Mouse (Mus musculus): ENCODE measurements at regions not wholly inside any gene's neighbourhood (a gene's known extent, or its start where the extent isn't known, plus 50 kb on each side); places are given as distances from the start of the nearest gene placed in this dataset.

DNA sequence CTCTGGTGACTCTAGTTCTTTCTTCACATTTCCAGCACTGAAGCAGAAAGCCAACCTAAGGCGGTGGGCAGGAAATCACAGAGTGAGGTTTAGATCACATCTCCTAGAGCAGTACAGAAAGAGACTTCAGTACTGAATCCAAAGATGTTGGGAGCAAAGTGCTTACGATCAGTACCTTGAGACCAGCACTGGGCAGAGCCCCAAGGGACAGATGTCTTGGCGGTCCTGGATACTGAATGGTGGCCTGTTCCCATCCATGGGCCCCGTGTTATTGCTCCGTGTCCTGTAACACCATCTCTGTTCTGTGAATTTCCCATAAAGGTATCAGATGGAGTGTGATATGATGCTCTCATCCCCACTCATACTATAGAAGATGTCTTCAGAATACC is 353.5 kb upstream of the Nfe2l3 start:
- no peaks in the 10 kb centered on the region for H3K36me3 ChIP-seq (replicated peaks; ENCODE audit: control insufficient read depth, insufficient read depth, low read depth, low read length)
- DNase-seq (ENCODE audit: low spot score) (no peak), ATAC-seq (replicated peaks; ENCODE audit: insufficient number of reproducible peaks, low FRiP score, low TSS enrichment, low read depth) (no peak)
- no peak overlapping the region for H3K4me3 ChIP-seq (ENCODE audit: low read depth, low read length)
- H3K27me3 ChIP-seq (ENCODE audit: control insufficient read depth, insufficient read depth, low read length): no peaks in the 10 kb centered on the region
- H3K27ac ChIP-seq (replicated peaks; ENCODE audit: low read depth, low read length): peak overlapping the region; percentile 89
- peaks cover 7% of the 10 kb centered on the region; the same call in 1 of the 2 replicates for H3K4me1 ChIP-seq (ENCODE audit: control insufficient read depth, insufficient read depth, low read length)
- H3K9me3 ChIP-seq (replicated peaks; ENCODE audit: control insufficient read depth, low read length): no peaks in the 10 kb centered on the region
- H3K4me2 ChIP-seq (ENCODE audit: low read depth, low read length): no peak overlapping the region
- 85% methylated on average over 5 of the region's 5 CpGs for WGBS
- no peak overlapping the region for H3K9ac ChIP-seq (replicated peaks; ENCODE audit: low read length)

DNA sequence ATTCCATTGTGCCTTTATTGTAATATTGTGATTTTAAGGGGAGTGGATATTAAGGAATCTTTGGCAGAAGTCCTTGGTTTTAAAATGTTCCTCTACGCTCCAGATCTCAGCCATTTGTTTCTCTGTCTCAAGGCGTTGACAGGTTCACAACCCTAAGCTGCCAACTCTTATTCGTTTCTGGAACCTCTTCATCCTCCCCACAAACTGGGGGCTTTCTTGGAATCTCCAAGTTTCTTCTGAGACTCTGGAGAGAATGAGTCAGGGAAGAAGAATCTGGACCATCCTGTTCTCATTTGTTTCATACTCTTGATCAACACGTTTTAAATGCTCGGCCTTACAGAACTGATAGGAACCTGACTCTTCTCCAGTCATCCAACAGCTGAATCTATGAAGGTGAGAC is 351.4 kb upstream of the Nfe2l3 start:
- Histone ChIP-seq H3K36me3 (replicated peaks; ENCODE audit: control insufficient read depth, insufficient read depth, low read depth, low read length) (no peaks in the 10 kb centered on the region), H3K4me1 (ENCODE audit: control insufficient read depth, insufficient read depth, low read length) (peaks cover 5% of the 10 kb centered on the region; the same call in 1 of the 2 replicates)
- WGBS: 82% methylated on average over 5 of the region's 5 CpGs

DNA sequence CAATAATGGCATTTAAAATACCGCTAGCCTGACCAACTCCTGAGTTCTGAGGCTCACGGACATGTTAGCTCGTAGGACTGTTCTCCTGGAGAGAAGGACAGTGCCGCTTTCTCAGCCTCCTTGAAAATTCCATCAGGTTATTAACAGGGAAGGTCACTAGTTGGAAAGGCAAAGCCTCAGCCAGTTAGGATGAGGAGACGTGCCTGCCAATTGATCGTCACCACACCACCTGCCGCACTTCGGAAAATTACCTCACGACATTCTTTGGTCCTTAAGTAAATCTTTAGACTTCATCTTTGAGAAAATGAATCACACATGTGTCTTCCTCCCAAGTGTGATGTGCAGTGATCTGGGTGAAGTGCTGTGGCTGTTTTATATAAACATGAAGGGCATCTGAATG is 347.8 kb upstream of the Nfe2l3 start:
- 49% methylated on average over 9 of the region's 9 CpGs for WGBS
- no peaks in the 10 kb centered on the region for H3K9me3 ChIP-seq (replicated peaks; ENCODE audit: control insufficient read depth, low read length)
- H3K36me3 ChIP-seq (replicated peaks; ENCODE audit: control insufficient read depth, insufficient read depth, low read depth, low read length): no peaks in the 10 kb centered on the region
- DNase-seq (ENCODE audit: low spot score) (peak; percentile 49), ATAC-seq (replicated peaks; ENCODE audit: insufficient number of reproducible peaks, low FRiP score, low TSS enrichment, low read depth) (no peak)
- H3K4me2 ChIP-seq (ENCODE audit: low read depth, low read length): no peak overlapping the region
- no peaks in the 10 kb centered on the region for H3K4me1 ChIP-seq (ENCODE audit: control insufficient read depth, insufficient read depth, low read length)
- no peak overlapping the region for H3K4me3 ChIP-seq (ENCODE audit: low read depth, low read length)
- no peak overlapping the region for H3K9ac ChIP-seq (replicated peaks; ENCODE audit: low read length)
- H3K27ac ChIP-seq (replicated peaks; ENCODE audit: low read depth, low read length): peak overlapping the region; percentile 8; the same call in 1 of the 2 replicates
- no peaks in the 10 kb centered on the region for H3K27me3 ChIP-seq (ENCODE audit: control insufficient read depth, insufficient read depth, low read length)

More for the DNA sequence above, 351.4 kb upstream of the Nfe2l3 start:
- H3K9me3 ChIP-seq (replicated peaks; ENCODE audit: control insufficient read depth, low read length): no peaks in the 10 kb centered on the region
- ATAC-seq (replicated peaks; ENCODE audit: insufficient number of reproducible peaks, low FRiP score, low TSS enrichment, low read depth) (no peak), DNase-seq (ENCODE audit: low spot score) (no peak)
- H3K27me3 ChIP-seq (ENCODE audit: control insufficient read depth, insufficient read depth, low read length): no peaks in the 10 kb centered on the region
- no peak overlapping the region for H3K27ac ChIP-seq (replicated peaks; ENCODE audit: low read depth, low read length)
- H3K9ac ChIP-seq (replicated peaks; ENCODE audit: low read length): no peak overlapping the region
- H3K4me3 ChIP-seq (ENCODE audit: low read depth, low read length): no peak overlapping the region
- H3K4me2 ChIP-seq (ENCODE audit: low read depth, low read length): no peak overlapping the region

DNA sequence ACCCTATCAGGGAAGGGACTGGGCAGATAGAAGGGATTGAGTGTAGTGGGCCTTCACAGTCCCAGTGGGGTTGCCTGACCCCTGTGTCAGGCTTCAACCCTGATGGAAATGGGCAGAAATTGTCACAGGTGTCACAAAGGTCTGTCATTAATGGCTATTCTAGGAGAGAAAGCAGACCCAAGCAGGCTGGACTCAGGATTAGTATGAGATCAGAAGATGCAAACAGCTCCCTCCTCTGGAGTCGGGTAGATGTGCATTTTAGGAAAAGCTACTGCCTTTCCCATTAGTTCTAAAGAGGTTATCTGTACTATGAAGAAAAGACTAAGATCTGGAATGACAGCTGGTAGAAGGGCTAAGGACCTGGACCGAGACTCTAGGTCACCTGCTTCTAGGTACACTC is 346.9 kb upstream of the Nfe2l3 start:
- no peak overlapping the region for H3K4me2 ChIP-seq (ENCODE audit: low read depth, low read length)
- no peaks in the 10 kb centered on the region for H3K9me3 ChIP-seq (replicated peaks; ENCODE audit: control insufficient read depth, low read length)
- H3K4me3 ChIP-seq (ENCODE audit: low read depth, low read length): no peak overlapping the region
- 46% methylated on average over 2 of the region's 2 CpGs for WGBS
- H3K27me3 ChIP-seq (ENCODE audit: control insufficient read depth, insufficient read depth, low read length): no peaks in the 10 kb centered on the region
- H3K9ac ChIP-seq (replicated peaks; ENCODE audit: low read length): no peak overlapping the region
- peak overlapping the region; percentile 8; the same call in 1 of the 2 replicates for H3K27ac ChIP-seq (replicated peaks; ENCODE audit: low read depth, low read length)
- no peak for DNase-seq (ENCODE audit: low spot score)
- H3K4me1 ChIP-seq (ENCODE audit: control insufficient read depth, insufficient read depth, low read length): no peaks in the 10 kb centered on the region
- H3K36me3 ChIP-seq (replicated peaks; ENCODE audit: control insufficient read depth, insufficient read depth, low read depth, low read length): no peaks in the 10 kb centered on the region
- no peak for ATAC-seq (replicated peaks; ENCODE audit: insufficient number of reproducible peaks, low FRiP score, low TSS enrichment, low read depth)

DNA sequence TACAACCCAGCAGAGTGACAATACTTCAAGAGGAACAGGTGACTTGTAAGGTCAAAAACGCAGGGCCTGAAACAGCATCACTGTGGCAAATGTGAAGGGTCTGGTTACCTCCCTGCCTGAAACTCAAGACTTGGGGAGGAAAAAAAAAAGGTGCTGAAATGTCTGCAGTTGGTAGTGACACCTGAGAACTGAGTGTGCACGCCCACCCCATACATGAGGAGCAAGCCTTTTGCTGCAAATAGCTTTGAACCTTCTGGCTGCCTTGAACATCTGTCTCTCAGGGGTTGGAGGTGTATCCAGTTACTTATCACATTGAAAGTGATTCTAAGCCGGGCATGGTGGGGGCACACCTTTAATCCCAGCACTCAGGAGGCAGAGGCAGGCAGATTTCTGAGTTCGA is 346.1 kb upstream of the Nfe2l3 start:
- H3K4me3 ChIP-seq (ENCODE audit: low read depth, low read length): no peak overlapping the region
- H3K9me3 ChIP-seq (replicated peaks; ENCODE audit: control insufficient read depth, low read length): no peaks in the 10 kb centered on the region
- peak overlapping the region; percentile 36; the same call in 1 of the 2 replicates for H3K27ac ChIP-seq (replicated peaks; ENCODE audit: low read depth, low read length)
- peak; percentile 52; the same call in 1 of the 2 replicates for ATAC-seq (replicated peaks; ENCODE audit: insufficient number of reproducible peaks, low FRiP score, low TSS enrichment, low read depth)
- 74% methylated on average over 4 of the region's 4 CpGs for WGBS
- no peak for DNase-seq (ENCODE audit: low spot score)
- H3K4me1 ChIP-seq (ENCODE audit: control insufficient read depth, insufficient read depth, low read length): no peaks in the 10 kb centered on the region
- H3K27me3 ChIP-seq (ENCODE audit: control insufficient read depth, insufficient read depth, low read length): no peaks in the 10 kb centered on the region
- no peak overlapping the region for H3K4me2 ChIP-seq (ENCODE audit: low read depth, low read length)
- H3K9ac ChIP-seq (replicated peaks; ENCODE audit: low read length): no peak overlapping the region
- H3K36me3 ChIP-seq (replicated peaks; ENCODE audit: control insufficient read depth, insufficient read depth, low read depth, low read length): no peaks in the 10 kb centered on the region

DNA sequence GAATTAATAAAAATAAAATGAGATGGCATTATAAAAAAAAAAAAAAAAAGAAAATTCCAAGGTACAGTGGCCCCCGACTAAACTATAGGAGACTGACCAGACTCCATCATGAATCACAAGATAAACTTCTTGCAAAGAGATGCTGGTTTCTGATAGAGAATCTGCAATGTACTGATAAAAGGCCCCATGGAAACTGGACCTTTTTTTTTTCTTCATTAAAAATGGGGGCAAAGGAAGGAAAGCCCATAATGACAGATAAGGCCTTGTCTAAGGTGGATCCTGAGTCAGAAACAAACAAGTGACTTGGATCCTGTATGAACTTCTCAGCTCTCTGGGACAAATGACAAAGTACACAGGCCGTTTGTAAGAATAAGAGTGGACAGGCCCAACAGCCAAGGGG is 344.7 kb upstream of the Nfe2l3 start:
- Histone ChIP-seq H3K36me3 (replicated peaks; ENCODE audit: control insufficient read depth, insufficient read depth, low read depth, low read length) (no peaks in the 10 kb centered on the region), H3K4me2 (ENCODE audit: low read depth, low read length) (no peak overlapping the region), H3K9me3 (replicated peaks; ENCODE audit: control insufficient read depth, low read length) (no peaks in the 10 kb centered on the region), H3K27me3 (ENCODE audit: control insufficient read depth, insufficient read depth, low read length) (no peaks in the 10 kb centered on the region), H3K27ac (replicated peaks; ENCODE audit: low read depth, low read length) (no peak overlapping the region), H3K9ac (replicated peaks; ENCODE audit: low read length) (no peak overlapping the region), H3K4me1 (ENCODE audit: control insufficient read depth, insufficient read depth, low read length) (no peaks in the 10 kb centered on the region), H3K4me3 (ENCODE audit: low read depth, low read length) (no peak overlapping the region)
- no peak for ATAC-seq (replicated peaks; ENCODE audit: insufficient number of reproducible peaks, low FRiP score, low TSS enrichment, low read depth)
- DNase-seq (ENCODE audit: low spot score): no peak
- 80% methylated on average over 2 of the region's 2 CpGs for WGBS

DNA sequence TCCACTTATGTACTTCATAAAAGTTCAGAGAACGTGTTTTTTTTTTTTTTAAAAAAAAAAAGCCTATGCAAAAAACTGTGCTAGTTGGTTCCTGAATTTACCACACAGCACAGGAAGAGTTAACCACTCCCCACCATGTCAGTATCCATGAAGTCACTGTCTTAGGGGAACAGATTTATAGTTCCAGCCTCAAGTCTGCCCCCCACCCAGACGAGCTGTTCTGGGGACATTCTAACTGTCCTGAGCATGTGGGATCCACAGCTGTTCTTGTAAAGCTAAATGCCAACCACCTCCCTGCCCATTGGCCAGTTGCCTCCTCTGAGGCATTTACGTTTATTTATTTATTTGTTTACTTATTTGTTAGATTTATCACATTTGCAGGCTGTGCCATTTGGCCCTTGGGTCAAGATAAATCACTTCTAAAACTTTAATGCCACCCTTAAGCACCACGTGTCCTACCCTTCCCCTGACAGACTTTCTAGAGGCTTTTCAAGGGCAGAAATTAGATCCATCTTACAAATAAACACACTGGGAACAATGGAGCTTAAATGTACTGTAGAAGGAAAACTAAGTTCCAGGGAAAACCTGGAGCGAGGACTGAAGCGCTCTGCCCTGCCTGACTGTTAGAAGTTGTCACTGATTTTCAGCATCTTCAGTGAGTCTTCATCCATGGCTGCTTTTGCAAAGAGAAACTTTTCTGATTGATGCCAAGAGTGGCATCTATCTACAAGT is 343.7 kb upstream of the Nfe2l3 start:
- no peak overlapping the region for H3K27ac ChIP-seq (replicated peaks; ENCODE audit: low read depth, low read length)
- H3K9me3 ChIP-seq (replicated peaks; ENCODE audit: control insufficient read depth, low read length): no peaks in the 10 kb centered on the region
- DNase-seq (ENCODE audit: low spot score) (peak; percentile 58), ATAC-seq (replicated peaks; ENCODE audit: insufficient number of reproducible peaks, low FRiP score, low TSS enrichment, low read depth) (no peak)
- H3K4me2 ChIP-seq (ENCODE audit: low read depth, low read length): no peak overlapping the region
- WGBS: 51% methylated on average over 6 of the region's 6 CpGs
- H3K4me3 ChIP-seq (ENCODE audit: low read depth, low read length): no peak overlapping the region
- H3K27me3 ChIP-seq (ENCODE audit: control insufficient read depth, insufficient read depth, low read length): no peaks in the 10 kb centered on the region
- no peaks in the 10 kb centered on the region for H3K4me1 ChIP-seq (ENCODE audit: control insufficient read depth, insufficient read depth, low read length)
- H3K36me3 ChIP-seq (replicated peaks; ENCODE audit: control insufficient read depth, insufficient read depth, low read depth, low read length): no peaks in the 10 kb centered on the region
- H3K9ac ChIP-seq (replicated peaks; ENCODE audit: low read length): no peak overlapping the region

DNA sequence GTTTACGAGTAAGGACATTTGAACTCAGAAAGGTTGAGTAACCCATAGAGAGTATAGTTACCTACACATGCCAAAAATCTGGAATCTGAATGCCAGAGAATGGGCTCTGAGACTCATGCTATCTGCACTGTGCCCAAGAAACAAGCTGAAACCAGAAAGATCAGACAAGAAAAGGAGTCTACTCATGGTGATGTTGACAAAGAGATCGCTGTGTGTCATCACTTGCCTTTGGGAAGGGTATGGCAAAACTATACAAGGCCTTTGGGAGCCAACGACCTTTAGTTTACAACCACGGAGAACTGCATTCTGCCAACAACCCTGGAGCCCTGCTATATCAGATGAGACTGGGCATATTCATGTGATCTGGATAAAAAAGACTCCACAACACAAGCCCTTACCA is 339.3 kb upstream of the Nfe2l3 start:
- ATAC-seq (replicated peaks; ENCODE audit: insufficient number of reproducible peaks, low FRiP score, low TSS enrichment, low read depth): no peak
- WGBS: 92% methylated on average over 4 of the region's 4 CpGs
- H3K9ac ChIP-seq (replicated peaks; ENCODE audit: low read length): no peak overlapping the region

More for the DNA sequence above, 339.3 kb upstream of the Nfe2l3 start:
- Histone ChIP-seq H3K9me3 (replicated peaks; ENCODE audit: control insufficient read depth, low read length) (no peaks in the 10 kb centered on the region), H3K27me3 (ENCODE audit: control insufficient read depth, insufficient read depth, low read length) (no peaks in the 10 kb centered on the region), H3K36me3 (replicated peaks; ENCODE audit: control insufficient read depth, insufficient read depth, low read depth, low read length) (no peaks in the 10 kb centered on the region), H3K4me3 (ENCODE audit: low read depth, low read length) (no peak overlapping the region), H3K4me1 (ENCODE audit: control insufficient read depth, insufficient read depth, low read length) (no peaks in the 10 kb centered on the region), H3K27ac (replicated peaks; ENCODE audit: low read depth, low read length) (no peak overlapping the region), H3K4me2 (ENCODE audit: low read depth, low read length) (no peak overlapping the region)
- DNase-seq (ENCODE audit: low spot score): no peak

Measured in embryonic facial prominence, embryonic 11.5 days (tissue).